Mouse (Mus musculus): ENCODE results near the gene Klhdc8b.

The Klhdc8b gene

DNA sequence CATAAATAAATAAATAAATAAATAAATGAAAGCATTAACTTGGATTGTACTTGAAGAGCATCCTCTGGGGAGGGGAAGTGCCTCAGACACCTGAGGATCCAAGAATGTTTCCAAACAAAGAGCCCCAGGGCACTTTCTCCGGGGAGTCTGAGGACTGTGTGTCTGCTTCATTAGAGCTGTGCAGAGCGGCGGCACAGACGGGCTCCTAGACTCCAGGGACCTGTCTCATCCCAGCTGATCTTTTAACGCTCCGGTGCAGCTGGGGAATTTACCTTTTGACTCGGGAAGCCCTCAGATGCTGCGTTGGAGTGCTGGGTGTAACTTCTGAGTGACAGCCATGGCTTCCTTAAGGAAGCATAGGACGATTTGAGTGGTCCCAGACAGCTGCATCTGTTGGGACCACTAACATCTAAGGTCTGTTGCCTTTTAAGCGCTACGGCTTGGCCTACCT is at the start of gene Klhdc8b:
Klhdc8b (minus strand) TSS at position 401 of the 451 bp plus-strand sequence.
- DNase-seq (ENCODE audit: low spot score in 2 of 2), result peak in 1 of 2 experiments; percentile 17

- no peak for DNase-seq (ENCODE audit: low spot score in 2 of 2)
These were observed 47.4 kb upstream of the Klhdc8b start for GRCm38 (mm10) chr9:108508776-108509175.

DNA sequence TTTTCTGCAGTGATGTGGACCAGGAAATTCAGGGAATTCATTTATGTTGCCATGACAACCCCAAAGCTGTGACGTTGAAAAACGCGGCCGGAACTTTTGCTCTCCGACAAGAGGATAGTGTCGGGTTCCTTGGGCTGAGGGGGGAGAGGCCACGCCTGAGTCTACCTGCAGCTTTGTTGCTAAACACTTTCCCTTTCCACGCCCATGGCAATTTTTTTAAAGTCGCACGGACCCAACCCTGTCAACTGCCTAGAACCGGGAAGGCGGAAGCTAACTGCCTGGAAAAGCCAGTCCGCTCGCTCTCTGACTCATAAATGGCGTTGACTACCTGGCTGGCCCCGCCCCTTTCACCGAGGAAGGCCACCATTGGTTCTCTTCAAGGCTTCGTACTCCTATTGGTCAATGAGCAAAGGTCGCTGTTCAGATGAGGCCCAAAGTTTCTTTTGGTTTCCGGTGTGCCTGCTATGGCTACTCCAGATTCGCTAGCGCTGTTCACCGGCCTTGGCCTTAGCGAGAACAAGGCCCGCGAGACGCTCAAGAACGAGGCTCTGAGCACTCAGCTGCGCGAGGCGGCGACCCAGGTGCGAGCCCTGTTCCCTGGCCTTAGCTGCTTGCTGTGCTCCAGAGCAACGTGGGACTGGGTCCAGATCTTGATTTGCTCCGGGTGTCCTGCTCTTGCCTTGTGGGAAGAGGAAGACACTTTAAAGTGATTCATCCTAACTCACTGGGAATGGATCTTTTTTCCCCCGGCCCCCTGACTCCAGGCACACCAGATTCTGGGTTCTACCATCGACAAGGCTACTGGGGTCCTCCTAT is 46.4 kb upstream of the Klhdc8b start, which contains the start of gene Qars:
Qars (plus strand) TSS at position 88 of the 816 bp plus-strand sequence.
- peak; percentile 91 to 93 for DNase-seq (ENCODE audit: low spot score in 2 of 2)

GRCm38 (mm10) chr9:108506901-108507300 is 45.5 kb upstream of the Klhdc8b start:
- DNase-seq (ENCODE audit: low spot score in 2 of 2), result no peak

- DNase-seq (ENCODE audit: low spot score in 2 of 2), result peak in 1 of 2 experiments; percentile 53
These were observed 38.6 kb upstream of the Klhdc8b start for GRCm38 (mm10) chr9:108499943-108500342.

DNA sequence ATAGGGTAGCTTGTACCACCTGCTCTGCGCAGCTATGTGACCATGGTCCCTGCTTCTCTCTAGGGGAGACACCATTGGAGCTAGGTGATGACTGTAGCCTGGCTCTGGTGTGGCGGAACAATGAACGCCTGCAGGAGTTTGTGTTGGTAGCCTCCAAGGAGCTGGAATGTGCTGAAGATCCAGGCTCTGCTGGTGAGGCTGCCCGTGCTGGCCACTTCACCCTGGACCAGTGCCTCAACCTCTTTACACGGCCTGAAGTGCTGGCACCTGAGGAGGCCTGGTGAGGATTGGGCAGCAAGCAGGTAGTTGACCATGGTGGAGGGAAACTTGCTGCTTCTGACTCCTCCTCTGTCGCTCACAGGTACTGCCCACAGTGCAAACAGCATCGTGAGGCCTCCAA is 37.9 kb upstream of the Klhdc8b start:
- DNase-seq (ENCODE audit: low spot score in 2 of 2), result no peak

- no peak for DNase-seq (ENCODE audit: low spot score in 2 of 2)
These were observed 33.5 kb upstream of the Klhdc8b start for GRCm38 (mm10) chr9:108494905-108495304.

GRCm38 (mm10) chr9:108494146-108494825 is 32.9 kb upstream of the Klhdc8b start:
- DNase-seq (ENCODE audit: low spot score in 2 of 2), result no peak

DNA sequence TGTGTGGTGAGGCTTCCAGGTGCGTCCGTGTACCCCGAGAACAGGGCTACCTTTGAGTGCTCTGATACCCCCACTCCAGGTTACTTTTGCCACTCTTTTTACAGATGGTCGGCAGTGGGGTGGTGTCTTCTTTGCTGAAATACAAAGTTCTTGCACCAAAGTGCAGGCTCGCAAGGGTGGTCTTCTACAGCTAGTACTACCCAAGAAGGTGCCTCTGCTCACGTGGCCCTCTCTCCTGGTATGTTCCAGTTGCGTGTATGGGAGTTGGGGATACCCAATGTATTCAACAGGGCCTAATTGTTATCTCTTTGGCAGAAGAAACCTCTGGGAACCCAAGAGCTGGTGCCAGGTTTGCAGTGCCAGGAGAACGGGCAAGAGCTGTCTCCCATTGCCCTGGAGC is 31.9 kb upstream of the Klhdc8b start:
- DNase-seq (ENCODE audit: low spot score in 2 of 2), result no peak

DNA sequence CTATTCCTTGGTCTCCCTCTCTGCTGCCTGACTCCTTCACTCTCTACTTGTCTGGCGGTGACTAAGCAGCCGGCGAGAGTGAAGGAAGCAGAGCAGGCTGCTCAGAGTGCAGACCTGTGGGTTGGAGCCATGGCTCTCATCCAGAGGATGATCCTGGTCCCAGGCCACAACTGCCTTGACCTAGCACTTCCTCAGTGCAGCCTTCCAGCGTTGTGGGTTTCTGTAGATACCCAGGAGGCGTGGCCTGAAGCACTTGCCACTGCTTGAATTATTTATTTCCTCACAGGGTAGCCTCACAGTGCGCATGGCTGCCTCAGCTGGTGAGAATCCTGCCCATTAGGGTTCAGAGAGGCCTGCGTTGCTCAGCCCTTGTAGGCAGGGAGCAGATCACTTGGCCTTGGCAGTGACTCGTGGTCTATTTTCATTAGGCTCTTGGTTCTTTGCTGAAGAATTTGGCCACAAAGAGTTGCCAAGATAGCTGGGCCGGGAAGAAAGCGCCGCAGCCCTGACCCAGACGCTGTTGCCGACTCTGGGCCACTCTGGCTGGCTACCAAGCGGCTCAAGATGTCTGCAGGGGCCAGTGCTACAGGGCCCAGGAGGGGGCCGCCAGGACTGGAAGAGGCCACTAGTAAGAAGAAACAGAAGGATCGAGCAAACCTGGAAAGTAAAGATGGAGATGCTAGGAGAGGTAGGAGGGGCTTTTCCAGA is 30.8 kb upstream of the Klhdc8b start:
- no peak for DNase-seq (ENCODE audit: low spot score in 2 of 2)

GRCm38 (mm10) chr9:108491286-108491580 is 29.9 kb upstream of the Klhdc8b start:
- DNase-seq (ENCODE audit: low spot score in 2 of 2), result no peak

- peak; percentile 91 to 96 for DNase-seq (ENCODE audit: low spot score in 2 of 2)
These were observed 29.3 kb upstream of the Klhdc8b start, which contains the start of gene Usp19 for GRCm38 (mm10) chr9:108490559-108491285. Gene Usp19 (plus strand): TSS chr9:108490602.

GRCm38 (mm10) chr9:108489702-108490558 is 28.5 kb upstream of the Klhdc8b start:
- DNase-seq (ENCODE audit: low spot score in 2 of 2), result peak in 1 of 2 experiments; percentile 42

DNA sequence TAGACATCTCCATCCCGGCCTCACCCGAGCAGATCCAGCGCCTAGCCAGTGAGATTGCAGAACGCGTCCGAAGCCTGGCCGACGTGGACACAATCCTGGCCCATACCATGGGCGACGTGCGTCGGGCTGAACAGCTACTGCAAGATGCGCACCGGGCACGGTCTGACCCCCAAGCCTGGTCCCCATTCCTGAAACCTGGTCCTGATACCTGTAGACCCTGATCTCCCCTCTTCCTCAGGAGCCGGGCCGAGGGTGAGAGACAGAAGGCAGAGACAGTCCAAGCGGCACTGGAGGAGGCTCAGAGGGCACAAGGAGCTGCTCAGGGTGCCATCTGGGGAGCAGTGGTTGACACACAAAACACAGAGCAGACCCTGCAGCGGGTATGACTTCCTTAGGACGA is 27.8 kb upstream of the Klhdc8b start:
- no peak for DNase-seq (ENCODE audit: low spot score in 2 of 2)

DNA sequence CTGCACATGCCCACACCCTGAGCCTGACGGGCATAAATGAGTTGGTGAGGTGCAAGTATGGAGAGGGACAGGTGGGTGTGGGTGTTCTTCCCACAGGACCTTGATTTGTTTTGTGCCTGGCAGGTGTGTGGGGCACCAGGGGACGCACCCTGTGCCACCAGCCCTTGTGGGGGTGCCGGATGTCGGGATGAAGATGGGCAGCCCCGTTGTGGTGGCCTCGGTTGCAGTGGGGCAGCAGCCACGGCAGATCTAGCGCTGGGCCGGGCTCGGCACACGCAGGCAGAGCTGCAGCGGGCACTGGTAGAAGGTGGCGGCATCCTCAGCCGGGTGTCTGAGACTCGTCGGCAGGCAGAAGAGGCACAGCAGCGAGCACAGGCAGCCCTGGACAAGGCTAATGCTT is 27.0 kb upstream of the Klhdc8b start:
- DNase-seq (ENCODE audit: low spot score in 2 of 2), result no peak

DNA sequence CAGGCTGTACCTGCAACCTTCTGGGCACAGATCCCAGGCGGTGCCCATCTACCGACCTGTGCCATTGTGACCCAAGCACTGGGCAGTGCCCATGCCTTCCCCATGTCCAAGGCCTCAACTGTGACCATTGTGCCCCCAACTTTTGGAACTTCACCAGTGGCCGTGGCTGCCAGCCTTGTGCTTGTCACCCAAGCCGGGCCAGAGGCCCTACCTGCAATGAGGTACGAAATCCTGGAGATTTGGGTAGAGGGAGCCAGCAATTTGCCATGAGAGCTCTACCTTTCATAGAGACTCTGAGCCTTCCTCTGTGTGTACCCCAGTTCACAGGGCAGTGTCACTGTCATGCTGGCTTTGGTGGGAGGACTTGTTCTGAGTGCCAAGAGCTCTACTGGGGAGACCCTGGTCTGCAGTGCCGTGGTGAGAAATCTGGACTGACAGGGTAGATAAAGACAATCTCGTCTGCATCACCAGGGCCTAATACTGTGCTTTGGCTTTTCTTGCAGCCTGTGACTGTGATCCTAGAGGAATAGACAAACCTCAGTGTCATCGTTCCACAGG is 25.7 kb upstream of the Klhdc8b start:
- no peak for DNase-seq (ENCODE audit: low spot score in 2 of 2)

DNA sequence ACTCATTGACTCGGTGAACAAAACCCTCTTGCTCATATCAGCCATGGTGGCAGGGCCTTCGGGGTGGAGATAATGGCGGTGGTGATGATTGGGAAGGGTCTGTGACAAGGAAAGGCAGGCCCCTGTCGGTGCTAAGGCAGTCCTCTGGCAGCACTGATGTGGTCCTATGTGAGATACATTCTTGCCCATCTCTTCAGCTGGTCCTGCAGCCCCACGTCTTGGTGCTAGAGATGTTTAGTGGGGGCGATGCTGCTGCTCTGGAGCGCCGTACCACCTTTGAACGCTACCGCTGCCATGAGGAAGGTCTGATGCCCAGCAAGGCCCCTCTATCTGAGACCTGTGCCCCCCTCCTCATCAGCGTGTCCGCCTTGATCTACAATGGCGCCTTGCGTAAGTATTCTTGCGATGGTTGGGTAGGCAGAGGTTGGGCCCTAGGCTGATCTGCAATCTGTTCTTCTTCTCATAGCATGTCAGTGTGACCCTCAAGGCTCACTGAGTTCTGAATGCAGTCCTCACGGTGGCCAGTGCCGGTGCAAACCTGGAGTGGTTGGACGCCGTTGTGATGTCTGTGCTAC is 24.0 kb upstream of the Klhdc8b start:
- DNase-seq (ENCODE audit: low spot score in 2 of 2), result no peak

- DNase-seq (ENCODE audit: low spot score in 2 of 2), result no peak
These were observed 22.6 kb upstream of the Klhdc8b start for GRCm38 (mm10) chr9:108484021-108484420.

DNA sequence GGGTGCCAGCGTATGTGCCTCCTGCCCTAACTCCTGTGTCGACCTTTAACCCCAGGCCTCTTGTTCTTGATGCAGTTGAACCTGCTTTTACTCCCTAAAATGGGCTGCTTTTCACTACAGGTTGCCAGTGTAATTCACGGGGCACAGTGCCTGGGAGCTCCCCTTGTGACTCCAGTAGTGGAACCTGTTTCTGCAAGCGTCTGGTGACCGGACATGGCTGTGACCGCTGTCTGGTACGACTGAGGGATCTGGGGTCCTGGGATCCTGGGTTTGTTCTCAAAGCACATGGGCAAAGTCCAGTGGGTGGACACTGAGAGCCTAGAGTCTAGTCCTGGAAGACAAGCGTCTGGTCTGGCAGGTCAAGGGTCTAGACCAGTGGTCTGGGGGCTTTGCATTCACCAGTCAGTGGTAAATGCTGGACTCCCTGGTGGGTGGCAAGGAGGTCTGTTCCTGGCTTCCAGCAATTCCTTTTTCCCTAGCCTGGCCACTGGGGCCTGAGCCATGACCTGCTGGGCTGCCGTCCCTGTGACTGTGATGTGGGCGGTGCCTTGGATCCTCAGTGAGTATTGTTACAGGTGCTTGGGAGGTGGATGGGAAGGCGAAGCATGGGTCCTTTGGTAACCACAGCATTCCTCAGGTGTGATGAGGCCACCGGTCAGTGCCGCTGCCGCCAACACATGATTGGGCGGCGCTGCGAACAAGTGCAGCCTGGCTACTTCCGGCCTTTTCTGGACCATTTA is 21.8 kb upstream of the Klhdc8b start:
- DNase-seq (ENCODE audit: low spot score in 2 of 2), result no peak

Data from urinary bladder, postnatal 4 days (tissue).